Mouse (Mus musculus): ENCODE data around the gene Cxcr4. TPM values are rescaled to one million over a fixed set of nuclear protein-coding genes. Genes with fewer than 3 reads are reported as not detected.

Cxcr4 gene
- polyA plus RNA-seq, 1 experiment, result 315 TPM

DNA sequence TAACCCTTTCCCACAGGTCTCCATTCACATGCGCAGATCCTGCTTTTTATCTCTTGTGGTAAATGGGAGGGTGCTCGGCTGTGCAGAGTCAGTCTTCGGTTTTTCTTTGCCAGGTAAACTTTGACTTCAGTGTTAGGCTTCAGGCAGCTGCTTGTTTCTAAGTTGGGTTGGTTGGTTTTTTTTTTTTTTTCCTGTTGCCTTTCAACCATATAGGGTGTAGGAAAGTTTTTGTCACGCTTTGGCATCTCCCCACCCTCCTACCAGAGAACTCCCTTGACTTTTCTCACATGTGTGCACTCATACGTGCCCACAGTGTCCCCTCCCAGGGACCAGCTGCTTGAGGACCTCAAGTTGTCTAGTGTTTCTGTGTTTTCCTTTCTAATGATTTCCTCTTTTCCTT is 9.2 kb upstream of the Cxcr4 start:
- 16% methylated on average over 5 of the region's 5 CpGs for WGBS
- peak; percentile 50 to 74 for DNase-seq (ENCODE audit: low read depth in 1 of 2, low spot score in 2 of 2)
- TF ChIP-seq CTCF (IDR thresholded peaks at IDR 0.05; ENCODE audit: extremely low read depth, insufficient read depth, insufficient read length, insufficient replicate concordance) (no peak), POLR2A (IDR thresholded peaks at IDR 0.05; ENCODE audit: low read depth, low read length) (no peak)
- Histone ChIP-seq H3K27me3 (ENCODE audit: control insufficient read depth, insufficient read depth, low read length) (no peaks in the 10 kb centered on the region), H3K27ac (ENCODE audit: insufficient read depth, low read length) (peak overlapping the region; percentile 81), H3K4me1 (ENCODE audit: control insufficient read depth, insufficient read depth, insufficient read length) (peaks cover 47% of the 10 kb centered on the region; the same call in 1 of the 2 replicates), H3K36me3 (ENCODE audit: control insufficient read depth, insufficient read depth, low read length) (no peaks in the 10 kb centered on the region), H3K4me3 (ENCODE audit: extremely low read depth, insufficient read depth, insufficient read length) (no peak overlapping the region)

DNA sequence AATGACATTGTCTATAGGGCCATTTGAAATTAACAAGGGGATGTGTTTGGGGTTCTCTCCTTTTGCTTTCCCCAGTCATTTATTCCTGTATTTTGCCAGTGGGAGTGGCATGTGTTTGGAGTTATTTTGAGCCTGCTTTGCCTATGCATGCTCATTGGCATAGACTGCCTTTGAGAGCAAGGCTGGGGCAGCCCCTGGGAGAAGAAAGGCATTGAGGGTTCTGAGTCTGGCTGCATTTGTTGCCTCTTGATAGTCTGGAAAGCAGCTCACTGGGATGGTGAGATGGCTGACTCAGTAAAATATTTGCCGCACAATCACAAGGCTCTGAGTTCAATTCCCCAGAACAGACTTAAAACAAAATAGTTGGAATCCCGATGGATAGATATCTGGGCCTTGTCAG is 8.5 kb upstream of the Cxcr4 start:
- Histone ChIP-seq H3K36me3 (ENCODE audit: control insufficient read depth, insufficient read depth, low read length) (no peaks in the 10 kb centered on the region), H3K4me1 (ENCODE audit: control insufficient read depth, insufficient read depth, insufficient read length) (peaks cover 42% of the 10 kb centered on the region; the same call in 1 of the 2 replicates), H3K4me3 (ENCODE audit: extremely low read depth, insufficient read depth, insufficient read length) (no peak overlapping the region), H3K27me3 (ENCODE audit: control insufficient read depth, insufficient read depth, low read length) (no peaks in the 10 kb centered on the region), H3K27ac (ENCODE audit: insufficient read depth, low read length) (peak overlapping the region; percentile 81)
- 92% methylated on average over 2 of the region's 2 CpGs for WGBS
- DNase-seq (ENCODE audit: low read depth in 1 of 2, low spot score in 2 of 2), result no peak
- TF ChIP-seq CTCF (IDR thresholded peaks at IDR 0.05; ENCODE audit: extremely low read depth, insufficient read depth, insufficient read length, insufficient replicate concordance) (no peak), POLR2A (IDR thresholded peaks at IDR 0.05; ENCODE audit: low read depth, low read length) (no peak)

DNA sequence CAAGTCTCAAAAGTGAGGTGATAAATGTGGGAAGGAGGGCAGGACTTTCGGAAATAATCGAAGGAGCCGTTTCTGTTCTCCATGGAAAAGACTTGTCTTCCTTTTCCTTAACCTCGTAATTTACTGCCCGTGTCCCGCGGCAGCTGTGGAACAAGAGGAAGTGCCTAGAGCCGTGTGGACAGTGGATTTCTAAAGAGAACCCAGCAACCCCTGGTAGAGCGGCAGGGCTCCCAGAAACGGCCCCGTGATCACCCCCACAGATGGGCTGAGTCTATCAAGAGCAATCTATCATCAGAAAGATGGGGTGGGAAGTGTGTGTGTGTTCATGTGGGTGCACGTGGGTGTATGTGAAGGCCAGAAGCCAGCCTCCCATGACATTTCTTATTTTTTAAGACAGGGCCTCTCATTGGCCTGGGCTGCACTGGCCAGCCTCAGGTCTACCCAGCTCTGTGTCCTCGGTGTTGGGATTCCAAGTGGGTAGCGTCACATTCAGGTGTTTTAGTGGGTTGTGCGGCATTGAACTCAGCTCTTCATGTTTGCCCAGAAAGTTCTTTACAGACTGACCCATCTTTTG is 5.2 kb upstream of the Cxcr4 start:
- TF ChIP-seq CTCF (IDR thresholded peaks at IDR 0.05; ENCODE audit: extremely low read depth, insufficient read depth, insufficient read length, insufficient replicate concordance), result no peak
- TF ChIP-seq POLR2A (IDR thresholded peaks at IDR 0.05; ENCODE audit: low read depth, low read length), result no peak
- Histone ChIP-seq H3K4me1 (ENCODE audit: control insufficient read depth, insufficient read depth, insufficient read length) (peaks cover 32% of the 10 kb centered on the region; the same call in 1 of the 2 replicates), H3K27me3 (ENCODE audit: control insufficient read depth, insufficient read depth, low read length) (no peaks in the 10 kb centered on the region), H3K4me3 (ENCODE audit: extremely low read depth, insufficient read depth, insufficient read length) (no peak overlapping the region), H3K27ac (ENCODE audit: insufficient read depth, low read length) (no peak overlapping the region), H3K36me3 (ENCODE audit: control insufficient read depth, insufficient read depth, low read length) (no peaks in the 10 kb centered on the region)
- DNase-seq (ENCODE audit: low read depth in 1 of 2, low spot score in 2 of 2), result no peak
- WGBS, result 45% methylated on average over 15 of the region's 15 CpGs

DNA sequence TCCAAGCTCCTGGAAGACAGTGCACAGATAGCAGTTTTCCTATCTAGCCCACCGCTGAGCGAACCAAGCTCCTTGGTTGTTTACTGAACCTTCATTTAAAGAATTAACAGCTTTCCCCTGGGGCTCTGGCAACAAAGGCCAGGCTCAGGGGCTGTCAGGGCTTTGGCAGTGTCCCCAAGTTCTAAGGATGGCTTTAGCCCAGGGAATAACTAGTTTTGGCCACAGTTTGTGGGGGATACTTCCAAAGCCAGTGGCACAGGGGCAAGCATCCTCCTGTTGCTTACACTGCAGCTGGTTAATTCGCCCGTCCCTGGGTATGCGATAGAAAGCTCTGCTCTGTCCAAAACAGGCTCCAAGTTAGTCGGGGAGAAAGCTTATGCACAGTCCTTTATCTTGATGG is 3.4 kb upstream of the Cxcr4 start:
- TF ChIP-seq CTCF (IDR thresholded peaks at IDR 0.05; ENCODE audit: extremely low read depth, insufficient read depth, insufficient read length, insufficient replicate concordance) (no peak), POLR2A (IDR thresholded peaks at IDR 0.05; ENCODE audit: low read depth, low read length) (no peak)

DNA sequence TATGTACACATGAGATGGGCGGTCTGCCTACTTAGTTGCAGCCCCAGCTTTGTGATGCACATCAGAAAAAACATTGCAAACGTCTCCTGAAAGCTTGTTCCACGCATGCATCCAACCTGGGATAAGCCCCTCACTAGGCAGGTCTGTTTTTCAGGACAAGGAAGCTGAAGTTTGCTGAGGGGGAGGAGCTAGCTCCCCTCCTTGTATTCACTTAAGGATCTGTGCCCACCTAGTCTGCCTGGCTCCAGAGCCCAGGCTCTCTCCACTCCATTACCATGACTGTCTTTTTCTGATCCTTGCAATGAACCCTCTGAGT is 3.0 kb upstream of the Cxcr4 start:
- H3K36me3 ChIP-seq (ENCODE audit: control insufficient read depth, insufficient read depth, low read length), result no peaks in the 10 kb centered on the region
- TF ChIP-seq CTCF (IDR thresholded peaks at IDR 0.05; ENCODE audit: extremely low read depth, insufficient read depth, insufficient read length, insufficient replicate concordance) (no peak), POLR2A (IDR thresholded peaks at IDR 0.05; ENCODE audit: low read depth, low read length) (no peak)
- peaks cover 22% of the 10 kb centered on the region; the same call in 1 of the 2 replicates for H3K4me1 ChIP-seq (ENCODE audit: control insufficient read depth, insufficient read depth, insufficient read length)
- H3K27ac ChIP-seq (ENCODE audit: insufficient read depth, low read length), result no peak overlapping the region
- H3K4me3 ChIP-seq (ENCODE audit: extremely low read depth, insufficient read depth, insufficient read length), result no peak overlapping the region
- H3K27me3 ChIP-seq (ENCODE audit: control insufficient read depth, insufficient read depth, low read length), result no peaks in the 10 kb centered on the region
- DNase-seq (ENCODE audit: low read depth in 1 of 2, low spot score in 2 of 2), result no peak
- WGBS, result 89% methylated on average over 3 of the region's 3 CpGs

More for the DNA sequence above, 3.4 kb upstream of the Cxcr4 start:
- no peak overlapping the region for H3K4me3 ChIP-seq (ENCODE audit: extremely low read depth, insufficient read depth, insufficient read length)
- DNase-seq (ENCODE audit: low read depth in 1 of 2, low spot score in 2 of 2), result no peak
- WGBS, result 81% methylated on average over 6 of the region's 6 CpGs
- no peaks in the 10 kb centered on the region for H3K27me3 ChIP-seq (ENCODE audit: control insufficient read depth, insufficient read depth, low read length)
- no peaks in the 10 kb centered on the region for H3K36me3 ChIP-seq (ENCODE audit: control insufficient read depth, insufficient read depth, low read length)
- H3K27ac ChIP-seq (ENCODE audit: insufficient read depth, low read length), result no peak overlapping the region
- peaks cover 22% of the 10 kb centered on the region; the same call in 1 of the 2 replicates for H3K4me1 ChIP-seq (ENCODE audit: control insufficient read depth, insufficient read depth, insufficient read length)

DNA sequence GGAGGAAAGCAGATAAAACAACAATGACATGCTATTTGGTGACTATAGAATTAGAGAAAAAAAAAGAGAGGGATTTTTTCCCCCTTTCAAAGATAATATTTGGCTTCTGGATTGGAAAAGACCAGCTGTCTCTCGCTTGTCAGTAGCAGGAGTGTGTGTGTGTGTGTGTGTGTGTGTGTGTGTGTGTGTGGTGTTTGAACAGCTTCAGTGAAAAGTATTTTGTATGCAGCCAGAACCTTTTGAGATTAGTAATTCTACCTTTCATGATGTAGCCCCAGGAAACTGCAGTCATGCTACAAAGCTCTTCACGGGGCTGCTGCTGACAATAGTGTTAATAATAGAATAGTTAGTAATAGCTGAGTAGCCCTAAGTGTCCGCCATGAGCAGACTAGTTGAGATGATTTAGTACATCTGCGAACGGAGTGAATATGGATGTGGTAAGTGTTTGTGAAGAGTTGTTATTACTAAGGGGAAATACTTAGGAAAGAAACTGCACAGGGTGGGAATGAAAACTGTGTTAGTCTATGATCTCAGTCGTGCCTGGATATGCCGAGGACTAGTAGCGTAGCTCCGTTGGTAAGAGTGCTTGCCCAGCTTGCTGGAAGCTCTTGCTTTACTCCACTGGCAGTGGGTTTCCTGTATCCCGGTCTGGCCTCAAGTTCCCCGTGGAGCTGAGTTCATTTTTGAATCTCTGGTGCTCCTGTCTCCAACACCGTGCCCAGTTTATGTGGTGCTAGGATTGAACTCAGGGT is 2.4 kb upstream of the Cxcr4 start:
- peaks cover 23% of the 10 kb centered on the region; the same call in 1 of the 2 replicates for H3K4me1 ChIP-seq (ENCODE audit: control insufficient read depth, insufficient read depth, insufficient read length)
- DNase-seq (ENCODE audit: low read depth in 1 of 2, low spot score in 2 of 2), result no peak
- WGBS, result 71% methylated on average over 12 of the region's 12 CpGs
- H3K36me3 ChIP-seq (ENCODE audit: control insufficient read depth, insufficient read depth, low read length), result peaks cover 1% of the 10 kb centered on the region
- no peak overlapping the region for H3K27ac ChIP-seq (ENCODE audit: insufficient read depth, low read length)
- no peak for TF ChIP-seq CTCF (IDR thresholded peaks at IDR 0.05; ENCODE audit: extremely low read depth, insufficient read depth, insufficient read length, insufficient replicate concordance)
- no peak for TF ChIP-seq POLR2A (IDR thresholded peaks at IDR 0.05; ENCODE audit: low read depth, low read length)
- H3K27me3 ChIP-seq (ENCODE audit: control insufficient read depth, insufficient read depth, low read length), result no peaks in the 10 kb centered on the region
- H3K4me3 ChIP-seq (ENCODE audit: extremely low read depth, insufficient read depth, insufficient read length), result no peak overlapping the region
